Mouse (Mus musculus) frontal cortex, postnatal 14 days (tissue): ENCODE data around the gene Rbm18.
"Not testable (repeated sequence)": the region's sequence is repeated elsewhere in the genome, so short reads cannot be mapped to it uniquely, and the experiment has no call there.

Experiments
- DNase-seq, 2 experiments: peaks; one replicate each; pipeline ENCODE4 v3.0.0; 2022; ENCODE audit warnings: low spot score in 2 of 2

Rbm18 gene

DNA sequence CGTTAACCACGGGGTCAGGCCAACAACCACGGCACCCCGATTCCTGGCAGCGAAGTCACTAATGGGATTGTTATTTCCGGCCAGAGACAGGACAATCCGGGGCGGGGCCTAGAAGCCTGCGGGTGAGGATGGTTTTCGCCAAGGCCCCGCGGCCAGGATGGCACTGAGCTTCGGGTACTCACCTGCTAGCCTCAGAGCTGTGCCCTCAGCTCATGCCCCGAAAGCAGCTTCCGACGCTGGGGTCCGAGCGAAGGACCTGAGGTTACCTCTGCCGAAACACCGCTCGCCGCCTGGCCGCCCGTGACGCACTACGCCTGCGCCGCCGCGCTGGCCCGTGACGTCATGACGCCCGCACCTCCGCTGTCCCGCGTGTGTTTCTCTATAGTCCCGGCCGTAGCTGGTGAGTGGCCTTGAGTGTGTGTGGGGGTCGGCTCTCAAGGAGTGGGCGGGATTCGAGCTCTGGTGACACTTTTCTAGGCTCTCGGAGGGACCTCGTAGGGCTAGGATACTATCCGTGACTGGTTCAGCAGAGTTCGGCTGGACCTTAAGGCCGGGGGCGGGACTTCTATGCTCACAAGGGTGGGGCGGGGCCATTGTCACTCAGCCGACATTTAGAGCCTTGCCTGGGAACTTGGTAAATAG is at the start of gene Rbm18, which contains the start of gene Mrrf:
Gene Rbm18, minus strand, starts transcription at position 474 of the 642 bp plus-strand sequence.
Gene Mrrf, plus strand, starts transcription at position 90 of the 642 bp plus-strand sequence.
- peak; percentile 87 to 90 for DNase-seq

DNA sequence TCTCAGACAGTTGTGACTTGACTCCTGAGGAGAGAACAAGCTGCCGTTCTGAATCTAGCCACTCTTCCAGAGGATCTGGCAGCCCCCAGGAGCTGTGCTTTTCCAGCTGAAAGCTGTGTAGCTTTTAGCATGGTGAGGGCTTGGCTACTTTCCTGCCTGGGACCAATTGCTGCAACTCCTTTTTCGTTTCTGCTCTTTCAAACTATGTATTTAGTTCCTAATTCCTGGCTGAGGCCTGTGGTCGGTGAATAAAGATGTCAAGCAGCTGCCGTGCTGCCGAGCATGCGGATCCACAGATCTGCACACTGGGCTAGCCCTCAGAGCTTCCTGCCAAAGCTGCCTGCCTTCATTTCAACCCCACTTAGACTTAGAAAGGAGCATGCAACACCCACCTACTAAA is 48.3 kb upstream of the Rbm18 start:
- DNase-seq, result no peak

DNA sequence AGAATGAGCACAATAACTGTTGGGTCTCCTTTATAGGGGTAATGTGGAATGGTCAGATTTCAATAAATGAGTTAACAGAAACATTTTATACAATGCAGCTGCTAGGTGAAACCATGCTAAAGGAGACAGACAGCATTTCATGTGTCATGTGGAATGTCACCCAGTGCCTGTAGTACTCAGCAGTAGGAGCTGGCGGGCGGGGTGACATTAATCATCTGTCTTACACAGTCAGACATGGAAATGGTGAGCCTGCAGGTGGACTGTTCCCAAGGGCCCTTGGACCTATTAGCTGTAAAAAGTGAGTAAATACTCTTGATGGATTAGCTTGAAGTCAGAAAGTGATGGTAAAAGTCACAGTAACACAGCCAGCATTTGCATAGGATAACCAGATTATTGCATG is 47.6 kb upstream of the Rbm18 start:
- DNase-seq, result no peak

DNA sequence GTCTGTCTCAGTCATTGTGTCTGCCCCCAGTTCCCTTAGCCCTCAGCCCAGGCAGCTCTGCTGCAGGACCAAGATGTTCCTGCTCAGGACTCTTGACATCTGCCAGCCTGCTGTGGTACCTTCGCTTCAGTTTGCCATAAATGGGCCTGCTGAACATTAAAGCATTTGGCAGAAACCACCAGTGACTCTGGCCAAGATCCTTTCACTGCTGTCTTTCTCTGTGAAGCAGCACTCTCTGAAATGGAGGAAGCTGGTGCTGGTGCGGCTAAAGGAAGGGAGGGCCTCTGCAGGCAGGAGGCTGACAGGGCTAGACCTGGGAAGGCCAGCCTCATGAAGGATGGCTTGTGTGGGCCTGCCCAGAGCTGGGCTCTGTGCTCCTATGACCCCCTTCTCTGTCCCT is 46.7 kb upstream of the Rbm18 start:
- DNase-seq, result no peak

DNA sequence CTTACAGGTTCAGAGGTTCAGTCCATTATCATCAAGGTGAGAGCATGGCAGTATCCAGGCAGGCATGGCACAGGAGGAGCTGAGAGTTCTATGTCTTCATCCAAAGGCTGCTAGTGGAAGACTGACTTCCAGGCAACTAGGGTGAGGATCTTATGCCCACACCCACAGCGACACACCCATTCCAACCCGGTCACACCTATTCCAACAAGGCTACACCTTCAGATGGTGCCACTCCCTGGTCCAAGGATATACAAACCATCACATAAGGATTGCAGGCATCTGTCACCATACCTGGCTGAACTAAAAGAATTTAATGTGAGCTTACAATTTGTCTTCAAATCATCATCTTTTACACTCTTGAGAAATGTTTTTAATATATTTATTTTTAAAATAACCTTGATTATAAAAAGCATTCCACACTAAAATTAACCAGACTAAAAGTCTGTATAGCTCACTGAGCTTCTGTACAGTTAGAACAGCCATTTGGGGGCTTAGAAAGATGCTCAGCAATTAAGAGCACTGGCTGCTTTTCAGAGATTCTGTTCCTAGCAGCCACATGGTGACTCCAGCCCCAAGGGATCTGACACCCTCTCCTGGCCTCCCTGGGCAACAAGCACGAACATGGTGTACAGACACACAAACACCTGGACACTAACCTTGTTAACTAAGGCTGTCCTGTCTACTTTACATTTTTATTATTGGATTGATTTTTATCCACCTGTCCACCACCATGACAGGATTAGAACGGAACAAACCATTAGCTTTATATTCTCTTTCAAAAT is 45.2 kb upstream of the Rbm18 start:
- not testable (repeated sequence) for DNase-seq

DNA sequence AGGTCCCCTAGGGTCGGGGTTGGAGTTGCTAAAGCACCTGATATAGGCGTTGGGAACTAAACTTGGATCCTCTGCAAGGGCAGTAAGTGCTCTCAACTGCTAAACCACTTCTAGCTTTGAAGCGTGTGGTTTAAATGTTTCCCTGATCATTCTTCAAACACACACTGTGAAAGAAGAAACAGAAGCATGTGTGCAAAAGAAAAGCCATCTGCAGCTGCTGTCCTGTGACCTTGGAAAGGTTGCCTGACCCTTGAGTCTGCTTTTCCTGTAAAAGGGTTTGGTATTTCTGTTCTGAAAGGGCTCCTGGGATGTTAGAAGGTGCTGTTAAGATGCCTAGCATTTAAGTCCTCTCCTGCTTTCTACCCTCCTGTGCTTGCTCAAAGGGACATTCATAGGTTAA is 42.9 kb upstream of the Rbm18 start:
- DNase-seq, result no peak

DNA sequence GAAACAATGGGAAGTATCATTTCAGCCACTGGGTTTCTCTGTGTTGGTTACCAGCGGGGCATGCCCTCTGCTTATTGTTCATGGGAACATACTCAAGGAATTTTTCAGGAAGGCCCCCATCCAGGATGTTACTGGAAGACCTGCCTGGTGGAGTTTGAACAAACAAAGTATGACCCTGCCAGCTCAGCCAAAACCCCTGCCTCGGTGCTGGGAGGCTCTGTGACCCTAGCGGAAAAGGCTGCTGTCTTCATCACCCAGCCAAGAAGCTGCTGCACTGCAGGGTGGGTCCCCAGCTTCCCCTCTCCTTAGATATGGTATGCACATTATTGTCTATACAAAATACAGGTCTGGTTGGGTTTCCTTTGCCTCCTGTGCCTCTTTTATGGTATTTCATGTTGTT is 36.0 kb upstream of the Rbm18 start:
- DNase-seq, result no peak

DNA sequence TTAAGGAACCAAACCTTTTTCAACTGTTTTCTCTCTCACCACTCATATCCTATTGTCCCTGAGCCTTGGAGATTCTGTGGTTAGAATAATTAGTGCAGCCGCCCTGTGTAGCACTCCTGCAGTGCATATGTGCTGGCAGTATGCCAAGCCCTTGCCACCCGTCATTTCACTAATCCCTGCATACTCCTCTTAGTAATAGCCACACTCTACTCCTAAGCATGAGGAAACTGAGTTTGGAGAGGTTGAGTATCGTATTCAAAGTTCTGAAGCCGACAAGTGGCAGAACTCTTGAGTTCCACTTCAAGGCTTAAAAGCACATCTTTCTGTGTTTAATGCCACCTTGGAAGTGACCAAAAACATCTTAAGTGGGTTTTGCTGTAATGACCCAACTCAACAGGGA is 35.6 kb upstream of the Rbm18 start:
- no peak for DNase-seq

DNA sequence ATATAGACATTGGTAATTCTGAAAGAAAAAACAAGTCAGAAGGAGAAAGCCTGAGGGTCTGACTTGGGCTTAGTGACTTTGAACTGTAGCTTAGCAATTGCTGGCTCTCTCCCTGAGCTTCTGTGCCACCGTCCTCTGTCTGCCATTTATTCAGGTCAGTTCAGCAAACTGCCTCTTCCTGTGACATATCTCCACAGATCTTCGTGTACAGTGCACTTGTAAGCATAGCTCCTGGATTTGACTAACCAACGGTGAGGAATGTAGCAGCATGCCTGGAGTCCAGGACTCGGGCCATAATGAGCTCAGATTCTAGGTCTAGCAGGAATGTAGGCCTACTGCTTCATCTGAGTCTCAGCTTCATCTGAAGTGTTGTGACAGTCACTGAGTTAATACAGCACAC is 32.6 kb upstream of the Rbm18 start:
- no peak for DNase-seq

DNA sequence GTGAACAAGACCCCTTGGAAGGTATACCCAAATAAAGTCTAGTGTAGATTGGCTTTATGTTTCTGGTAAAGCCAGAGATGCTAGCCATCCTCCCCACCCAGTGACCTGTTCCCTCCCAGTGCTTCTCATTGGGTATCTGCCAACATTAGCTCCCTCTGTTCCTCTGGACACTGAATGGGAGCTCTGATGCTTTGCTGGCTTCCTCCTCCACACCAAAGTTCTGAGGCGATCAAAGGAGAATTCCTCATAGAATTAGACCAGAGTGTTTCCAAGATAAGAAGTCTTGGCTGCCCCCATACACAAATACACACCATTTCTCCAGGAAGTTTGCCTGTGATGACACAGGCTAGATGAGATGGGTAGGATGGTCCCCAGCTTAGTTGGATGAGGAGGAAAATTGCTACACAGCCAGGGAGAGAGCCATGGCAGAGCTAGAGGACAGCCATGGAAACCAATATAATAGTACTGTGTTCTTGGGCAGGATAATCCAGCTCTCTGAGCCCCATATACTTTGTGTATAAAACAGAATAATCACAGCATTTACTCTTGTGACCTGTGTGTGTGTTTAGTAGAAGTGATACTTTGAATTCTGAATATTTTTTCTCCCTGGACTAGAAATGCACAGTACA is 31.5 kb upstream of the Rbm18 start:
- DNase-seq, result no peak

DNA sequence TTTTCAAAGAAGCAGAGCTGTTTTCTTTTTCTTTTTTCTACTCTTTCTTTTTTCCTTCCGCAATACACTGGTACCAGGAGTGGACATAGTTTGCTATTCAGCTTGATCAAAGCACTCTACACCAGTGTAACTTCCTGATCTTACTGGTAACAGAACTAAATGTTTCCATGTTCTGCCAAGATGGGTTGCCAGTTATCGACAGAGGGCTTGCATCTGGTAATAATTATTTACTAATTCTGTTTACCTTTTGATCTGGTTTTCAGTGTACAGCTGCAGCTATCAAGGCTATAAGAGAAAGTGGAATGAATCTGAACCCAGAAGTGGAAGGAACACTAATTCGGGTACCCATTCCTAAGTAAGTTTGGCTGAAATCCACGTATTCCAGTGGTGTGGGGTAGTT is 22.8 kb upstream of the Rbm18 start:
- no peak for DNase-seq

DNA sequence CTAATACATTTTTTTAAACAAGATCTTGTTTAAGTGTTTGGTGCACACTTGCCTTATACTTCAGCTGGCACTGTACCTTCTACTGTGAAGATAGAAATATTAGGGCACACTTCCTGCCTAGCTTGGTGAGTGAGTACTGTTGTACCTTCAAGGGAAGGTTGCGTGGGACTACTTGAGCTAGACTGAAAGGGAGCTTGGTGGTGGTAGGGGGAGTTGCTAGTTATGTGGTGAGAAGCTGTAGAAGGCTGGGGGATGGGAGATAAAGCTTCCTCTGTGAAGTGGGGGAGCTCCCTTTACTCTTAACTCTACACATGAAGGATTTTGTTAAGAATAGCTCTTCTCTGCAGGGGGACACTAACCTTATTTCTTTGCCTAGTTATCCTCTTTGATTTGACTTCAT is 20.9 kb upstream of the Rbm18 start:
- DNase-seq, result no peak

DNA sequence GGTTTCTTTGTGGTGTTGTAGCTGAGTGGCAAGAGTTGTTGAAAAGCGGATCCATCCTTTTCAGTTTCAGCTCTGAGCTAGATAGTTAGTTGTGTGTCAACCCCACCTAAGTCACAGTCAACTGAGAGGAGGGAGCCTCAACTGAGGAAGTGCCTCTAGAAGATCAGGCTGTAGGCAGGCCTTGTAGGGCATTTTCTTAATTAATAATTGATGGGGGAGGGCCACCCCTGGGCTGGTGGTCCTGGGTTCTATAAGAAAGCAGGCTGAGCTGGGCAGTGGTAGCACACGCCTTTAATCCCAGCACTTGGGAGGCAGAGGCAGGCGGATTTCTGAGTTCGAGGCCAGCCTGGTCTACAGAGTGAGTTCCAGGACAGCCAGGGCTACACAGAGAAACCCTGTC is 15.8 kb upstream of the Rbm18 start:
- DNase-seq, result not testable (repeated sequence)

DNA sequence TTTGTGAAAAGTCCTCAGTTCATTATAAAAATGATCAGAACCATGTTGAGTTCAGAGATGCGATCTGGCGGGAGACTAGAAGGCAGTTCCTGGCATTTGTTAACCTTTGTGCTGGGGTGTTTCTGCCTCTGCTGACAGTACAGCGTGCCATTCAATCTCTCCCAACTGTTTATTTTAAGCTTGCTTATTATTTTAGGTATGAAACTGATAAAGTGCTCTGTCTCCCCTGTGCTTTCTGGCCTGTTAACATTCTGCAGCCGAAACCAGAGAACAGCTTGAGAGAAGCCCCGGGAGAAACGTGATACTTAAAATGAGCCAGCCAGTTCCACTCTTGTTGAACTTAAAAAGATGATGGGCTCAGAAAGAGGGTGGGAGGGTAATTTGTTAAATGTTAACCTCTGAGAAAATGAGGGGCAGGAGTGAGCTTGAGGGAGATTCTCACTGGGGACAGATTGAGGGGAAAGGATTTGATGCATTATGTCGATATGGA is 12.3 kb upstream of the Rbm18 start:
- no peak for DNase-seq

DNA sequence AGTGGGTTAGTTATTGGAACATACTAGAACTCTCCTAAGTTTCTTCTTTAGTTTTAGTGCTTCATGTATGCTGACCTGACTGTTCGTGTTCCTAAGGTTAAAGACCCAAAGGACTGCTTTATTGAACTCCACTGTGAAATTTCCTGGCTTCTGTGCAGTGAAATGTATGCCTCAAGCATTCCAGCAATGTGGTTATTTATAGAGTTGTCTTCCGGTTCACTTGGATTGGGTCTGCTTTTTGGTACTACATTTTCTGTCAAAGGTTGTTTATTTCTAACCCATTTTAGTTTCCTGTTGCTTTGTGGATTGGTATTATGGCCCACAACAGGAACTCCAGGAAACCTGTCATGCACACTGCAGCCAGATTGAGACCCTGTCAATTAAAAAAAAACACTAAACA is 2.5 kb upstream of the Rbm18 start:
- no peak for DNase-seq

DNA sequence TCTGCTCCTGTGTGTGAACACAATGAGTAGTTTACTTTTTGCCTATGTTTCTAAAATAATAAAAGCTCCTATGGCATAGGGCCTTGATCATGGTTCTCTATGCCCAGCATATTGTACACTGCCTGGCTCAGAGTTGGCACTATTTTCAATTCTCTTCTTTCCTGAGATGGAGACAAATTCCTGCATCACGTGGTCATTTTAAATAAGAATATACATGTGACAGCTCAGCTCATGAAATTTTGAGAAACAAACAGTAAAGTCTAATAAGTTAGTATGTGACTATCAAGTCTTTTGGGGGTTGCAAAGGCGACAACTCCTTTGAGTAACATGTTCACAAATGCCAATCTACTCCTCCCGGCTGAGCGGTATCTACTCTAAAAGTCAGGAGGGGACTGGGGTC is 686 bp downstream of the Rbm18 start:
- DNase-seq, result no peak

DNA sequence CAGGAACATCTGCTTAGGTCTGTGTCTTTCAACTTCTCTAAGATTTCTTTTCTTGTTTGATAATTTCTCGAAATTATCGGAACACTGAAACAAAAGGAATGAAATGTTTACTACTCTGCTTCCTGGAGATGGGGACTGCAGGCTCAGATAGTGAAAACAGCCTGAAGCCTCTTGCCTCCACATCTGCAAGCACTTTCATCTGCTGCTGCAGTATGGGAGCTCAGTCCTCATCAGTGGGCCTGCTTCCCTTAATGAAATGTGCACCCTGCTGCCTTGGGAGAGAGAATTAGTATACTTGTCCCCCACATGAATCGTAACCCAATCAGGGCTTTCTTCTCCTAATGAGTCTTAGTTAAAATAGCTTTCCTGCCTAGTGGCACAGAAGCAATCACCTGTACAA is 7.5 kb downstream of the Rbm18 start:
- no peak for DNase-seq

DNA sequence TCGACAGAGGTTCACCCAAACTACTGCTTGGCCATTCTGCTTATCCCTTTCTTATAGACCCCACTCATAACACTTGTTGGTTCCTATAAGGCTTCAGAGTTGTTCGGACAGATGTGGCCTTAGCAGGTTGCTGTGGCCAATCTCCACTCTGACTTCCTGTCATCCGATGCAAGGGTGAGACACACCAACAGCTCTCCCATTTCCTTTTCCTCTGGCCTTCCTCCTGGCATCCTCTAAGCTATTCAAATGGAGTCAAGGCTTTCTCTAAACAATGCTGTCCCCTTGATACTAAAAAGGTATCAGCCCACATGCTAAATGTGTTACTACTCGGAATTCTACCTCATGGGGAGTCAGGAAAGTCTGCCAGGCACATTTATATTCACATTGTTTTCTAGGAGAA is 8.6 kb downstream of the Rbm18 start:
- no peak for DNase-seq

DNA sequence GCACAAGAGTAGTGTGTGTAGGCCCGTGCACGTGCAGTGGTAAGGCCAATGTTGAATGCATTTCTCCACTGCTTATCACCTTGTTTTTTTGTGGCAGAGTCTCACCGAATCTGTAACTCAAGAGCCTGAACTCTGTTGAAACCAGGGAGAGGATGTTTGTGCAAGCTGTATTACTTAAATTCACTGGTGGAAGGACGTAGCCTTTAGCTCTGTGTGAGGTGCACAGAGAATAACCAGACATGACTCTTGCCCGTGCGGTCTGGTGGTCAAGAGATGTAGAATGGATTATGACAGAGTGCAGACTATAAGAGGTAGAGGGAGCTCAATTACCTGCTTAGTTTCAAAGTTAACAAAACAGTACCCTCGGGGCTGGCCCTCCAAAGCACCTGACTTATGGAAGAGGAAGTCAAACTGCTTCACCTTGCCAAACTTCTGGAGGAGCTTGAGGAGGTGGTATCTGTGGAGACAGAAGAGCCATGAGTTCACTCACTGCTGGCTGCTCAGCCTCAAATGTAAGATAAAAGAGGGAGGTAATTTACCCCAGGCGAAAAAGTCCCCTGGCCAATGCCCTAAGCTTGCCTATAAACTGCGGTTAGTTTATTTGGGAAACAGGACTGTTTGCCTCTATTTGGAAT is 9.7 kb downstream of the Rbm18 start:
- no peak for DNase-seq

DNA sequence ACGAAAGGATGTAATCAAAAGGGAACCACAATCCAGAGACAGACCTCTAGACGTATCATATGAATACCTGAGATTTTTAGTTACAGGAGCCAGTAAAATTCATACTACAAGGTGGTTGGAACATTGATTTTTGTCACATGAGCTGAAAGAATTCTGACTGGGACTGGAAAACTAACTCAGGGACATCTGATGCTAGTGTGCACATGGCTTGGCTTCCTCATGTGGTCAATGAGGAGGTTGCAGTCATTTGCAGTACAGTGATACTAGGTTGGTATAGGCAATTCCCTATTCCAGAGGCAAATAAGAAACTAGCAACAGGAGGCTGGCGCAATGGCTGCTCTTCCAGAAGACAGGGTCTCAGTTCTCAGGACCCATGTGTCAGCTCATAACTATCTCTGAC is 23.9 kb downstream of the Rbm18 start:
- no peak for DNase-seq

DNA sequence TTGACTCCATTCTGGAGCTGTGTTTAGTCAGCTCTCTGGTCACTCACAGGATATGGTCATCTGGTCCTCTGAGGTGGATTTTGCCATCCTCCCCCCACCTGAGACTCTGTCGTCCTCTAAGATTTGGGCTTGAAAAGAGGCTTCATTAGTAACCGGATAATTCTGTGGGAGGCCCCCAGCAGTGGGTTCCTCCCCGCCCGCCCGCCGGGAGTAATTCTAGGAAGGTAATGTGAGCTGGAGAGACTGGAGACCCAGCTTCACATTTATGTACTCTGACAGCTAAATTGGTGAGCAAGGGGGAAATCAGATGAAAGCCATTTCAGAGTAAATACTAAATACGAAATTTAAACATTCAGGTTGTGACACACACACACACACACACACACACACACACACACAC is 28.0 kb downstream of the Rbm18 start:
- DNase-seq, result no peak

DNA sequence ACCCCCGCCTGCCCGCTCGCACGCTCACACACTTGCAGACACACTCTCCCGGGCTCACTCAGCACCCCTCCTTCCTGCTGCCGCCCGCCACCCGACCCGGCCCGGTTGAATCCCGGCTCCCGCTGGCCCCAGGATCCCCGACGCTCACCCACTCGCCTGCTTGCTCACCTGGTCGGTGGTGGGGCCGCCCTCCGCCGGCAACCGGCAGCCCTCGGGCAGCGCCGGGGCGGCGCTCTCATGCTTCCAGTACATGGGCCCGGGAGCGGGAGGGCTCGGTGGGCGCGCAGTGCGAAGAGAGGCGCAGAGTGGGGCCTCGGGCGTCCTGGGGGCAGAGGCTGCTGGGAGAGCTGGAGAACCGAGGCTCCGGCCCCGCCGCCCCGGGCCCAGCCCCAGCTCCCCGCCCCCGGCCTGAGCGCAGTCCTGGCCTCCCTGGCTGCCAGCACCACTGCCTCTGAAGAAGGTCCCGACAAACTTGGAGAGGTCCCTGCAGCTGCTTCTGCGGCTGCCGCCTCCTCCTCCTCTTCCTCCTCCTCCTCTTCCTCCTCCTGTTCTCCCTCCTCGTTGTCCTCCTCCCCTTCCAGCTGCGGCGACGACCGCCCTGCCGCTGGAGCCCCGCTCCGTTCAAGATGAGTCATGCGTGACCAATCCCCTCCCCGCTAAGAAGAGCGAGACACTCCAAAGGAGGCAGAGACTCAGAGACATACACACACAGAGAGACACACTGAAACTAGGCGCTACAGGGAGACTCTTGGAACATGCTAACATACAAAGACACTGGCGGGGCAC is 31.4 kb downstream of the Rbm18 start, which contains the start of gene Lhx6:
Gene Lhx6, minus strand, starts transcription at position 453 of the 786 bp plus-strand sequence.
- no peak for DNase-seq
